Mouse (Mus musculus): Measurements from ENCODE around the gene Tns1.

DNA sequence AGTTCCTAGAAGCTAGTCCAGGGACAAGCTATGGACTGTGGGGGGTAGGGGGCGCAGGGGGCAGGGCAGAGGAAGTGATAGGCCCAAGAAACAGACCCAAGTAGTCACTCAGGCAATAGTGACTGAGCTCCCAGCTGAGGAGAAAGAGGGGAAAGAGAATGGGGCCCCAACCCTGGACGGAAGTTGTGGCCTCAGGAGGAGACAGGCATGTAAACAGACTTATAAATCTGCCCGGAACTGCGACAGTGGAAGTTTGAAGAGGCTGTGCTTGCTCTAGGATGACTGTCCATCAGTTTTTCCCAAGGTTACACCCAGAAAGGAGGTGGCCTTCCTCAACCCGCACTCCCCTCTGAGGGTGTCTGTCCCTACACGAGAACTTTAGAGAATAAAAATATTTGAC, 99.0 kb downstream of the Tns1 start:
- TF ChIP-seq CTCF (IDR thresholded peaks at IDR 0.05; ENCODE audit: low read depth) (no peak), EP300 (optimal IDR thresholded peaks at IDR 0.05) (no peak)
